Mouse (Mus musculus): ENCODE data around the gene Dydc2. TPM values are rescaled to one million over a fixed set of nuclear protein-coding genes. Genes with fewer than 3 reads are reported as not detected.

The Dydc2 gene
- polyA plus RNA-seq, 1 experiment from 2014 or later, result 0.28 TPM

DNA sequence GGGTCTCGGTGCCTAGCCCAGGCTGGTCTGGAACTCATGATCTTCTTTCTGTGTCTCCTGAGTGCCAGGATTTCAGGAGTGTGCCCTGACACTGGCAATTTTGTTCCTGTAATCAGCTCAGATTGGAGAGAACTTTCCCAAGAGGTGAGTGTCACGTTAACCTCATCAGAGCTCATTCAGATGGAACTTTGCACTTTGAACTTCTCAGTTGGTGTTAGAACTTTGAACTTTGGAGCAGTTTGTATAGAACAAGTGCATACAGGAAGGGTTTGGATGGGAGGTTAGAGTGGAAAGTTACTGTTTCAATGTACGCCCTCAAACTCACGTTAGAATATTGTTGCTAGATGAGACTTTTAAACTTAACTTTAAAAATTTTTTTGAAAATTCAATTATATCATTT, 39.7 kb downstream of the Dydc2 start:
- H3K9ac ChIP-seq (replicated peaks; ENCODE audit: low read length), result no peak overlapping the region
- WGBS, result 79% methylated on average over 4 of the region's 4 CpGs
- H3K4me1 ChIP-seq (ENCODE audit: control insufficient read depth, insufficient read depth, low read length), result no peaks in the 10 kb centered on the region
- DNase-seq, result no peak
- no peak overlapping the region for H3K4me2 ChIP-seq (ENCODE audit: low read length)
- no peaks in the 10 kb centered on the region for H3K27me3 ChIP-seq (ENCODE audit: control insufficient read depth, insufficient read depth, low read length)
- no peak overlapping the region for H3K27ac ChIP-seq (replicated peaks; ENCODE audit: low read depth, low read length)
- H3K9me3 ChIP-seq (ENCODE audit: control insufficient read depth, low read length), result no peaks in the 10 kb centered on the region
- no peaks in the 10 kb centered on the region for H3K36me3 ChIP-seq (ENCODE audit: control insufficient read depth, insufficient read depth, low read length)
- ATAC-seq (ENCODE audit: low FRiP score, low TSS enrichment), result no peak
- no peak overlapping the region for H3K4me3 ChIP-seq (replicated peaks; ENCODE audit: low read depth, low read length)

DNA sequence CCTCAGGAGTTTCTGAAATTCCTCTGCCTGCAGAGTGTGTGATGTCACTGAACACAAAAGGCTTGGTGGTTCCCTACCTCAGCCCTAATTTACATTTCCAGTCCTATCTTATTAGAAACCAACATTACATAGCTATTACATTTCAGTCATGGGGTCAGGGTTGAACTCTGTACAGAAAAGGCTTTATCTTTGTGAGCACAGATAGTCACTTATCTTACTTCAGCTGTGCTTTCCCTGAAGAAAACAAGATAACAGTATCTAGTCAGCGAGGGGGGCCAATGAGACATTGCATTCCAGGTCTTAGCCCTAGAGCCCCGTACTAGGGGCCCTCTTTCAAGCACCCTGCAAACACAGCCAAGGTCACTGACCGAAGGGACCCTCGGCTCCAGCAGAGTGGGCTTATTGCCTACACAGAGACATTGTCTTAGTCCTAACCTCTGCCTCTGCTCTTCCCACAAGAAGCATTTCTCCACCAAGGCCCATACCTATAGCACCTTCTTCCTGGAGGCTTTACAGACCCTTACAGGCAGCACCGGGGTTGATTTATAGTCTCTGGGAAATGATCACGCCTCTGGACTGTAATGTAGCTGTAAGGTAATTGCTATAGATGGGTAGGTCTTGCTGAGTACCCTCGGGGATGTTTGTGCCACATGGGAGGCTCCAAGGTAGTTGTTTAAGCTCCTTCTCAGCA, 43.3 kb downstream of the Dydc2 start:
- Histone ChIP-seq H3K4me3 (replicated peaks; ENCODE audit: low read depth, low read length) (no peak overlapping the region), H3K9me3 (ENCODE audit: control insufficient read depth, low read length) (no peaks in the 10 kb centered on the region), H3K4me2 (ENCODE audit: low read length) (no peak overlapping the region), H3K27ac (replicated peaks; ENCODE audit: low read depth, low read length) (no peak overlapping the region), H3K4me1 (ENCODE audit: control insufficient read depth, insufficient read depth, low read length) (no peaks in the 10 kb centered on the region), H3K36me3 (ENCODE audit: control insufficient read depth, insufficient read depth, low read length) (no peaks in the 10 kb centered on the region), H3K9ac (replicated peaks; ENCODE audit: low read length) (no peak overlapping the region), H3K27me3 (ENCODE audit: control insufficient read depth, insufficient read depth, low read length) (no peaks in the 10 kb centered on the region)
- DNase-seq (no peak), ATAC-seq (ENCODE audit: low FRiP score, low TSS enrichment) (no peak)
- WGBS, result 85% methylated on average over 7 of the region's 7 CpGs

DNA sequence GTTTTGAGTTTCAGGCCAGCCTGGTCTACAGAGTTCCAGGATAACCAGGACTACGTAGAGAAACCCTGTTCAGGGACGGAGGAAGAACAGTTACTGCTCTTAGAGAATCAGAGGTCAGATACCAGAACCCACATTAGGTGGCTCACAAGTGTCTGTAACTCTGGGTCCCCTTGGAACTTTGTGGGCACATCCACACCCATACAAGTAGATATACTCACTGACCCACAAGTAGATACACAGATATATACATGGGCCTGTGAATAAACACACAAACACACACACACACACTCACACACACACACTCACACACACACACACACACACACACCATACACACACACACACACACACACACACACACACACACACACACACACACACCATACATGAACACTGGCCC, 43.9 kb downstream of the Dydc2 start:
- no peak overlapping the region for H3K4me2 ChIP-seq (ENCODE audit: low read length)
- H3K36me3 ChIP-seq (ENCODE audit: control insufficient read depth, insufficient read depth, low read length), result no peaks in the 10 kb centered on the region
- no peaks in the 10 kb centered on the region for H3K27me3 ChIP-seq (ENCODE audit: control insufficient read depth, insufficient read depth, low read length)
- no peak overlapping the region for H3K4me3 ChIP-seq (replicated peaks; ENCODE audit: low read depth, low read length)
- ATAC-seq (ENCODE audit: low FRiP score, low TSS enrichment) (no peak), DNase-seq (no peak)
- H3K9me3 ChIP-seq (ENCODE audit: control insufficient read depth, low read length), result no peaks in the 10 kb centered on the region
- H3K27ac ChIP-seq (replicated peaks; ENCODE audit: low read depth, low read length), result no peak overlapping the region
- WGBS, result 94% methylated on average over 2 of the region's 2 CpGs
- H3K4me1 ChIP-seq (ENCODE audit: control insufficient read depth, insufficient read depth, low read length), result no peaks in the 10 kb centered on the region
- no peak overlapping the region for H3K9ac ChIP-seq (replicated peaks; ENCODE audit: low read length)

DNA sequence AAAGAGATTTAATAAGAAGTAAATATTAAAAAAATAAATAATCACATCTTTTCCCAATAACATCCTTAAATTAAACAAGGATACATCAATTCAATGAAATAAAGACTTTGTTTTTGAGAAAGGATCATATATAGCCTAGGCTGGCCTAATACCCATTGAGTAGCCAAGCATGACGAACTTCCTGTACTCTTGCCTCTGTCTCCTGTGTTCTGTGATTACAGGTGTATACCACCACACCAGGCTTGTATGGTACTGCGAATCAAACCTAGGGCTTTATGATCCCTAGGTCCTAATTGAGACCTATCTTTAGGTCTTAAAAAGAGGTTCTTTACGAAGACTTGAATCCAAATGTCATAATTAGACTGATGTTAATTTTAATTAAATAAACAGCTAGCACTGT, 47.8 kb downstream of the Dydc2 start:
- H3K27ac ChIP-seq (replicated peaks; ENCODE audit: low read depth, low read length), result no peak overlapping the region
- H3K4me2 ChIP-seq (ENCODE audit: low read length), result no peak overlapping the region
- no peak overlapping the region for H3K9ac ChIP-seq (replicated peaks; ENCODE audit: low read length)
- no peak overlapping the region for H3K4me3 ChIP-seq (replicated peaks; ENCODE audit: low read depth, low read length)
- WGBS, result 89% methylated on average over 3 of the region's 3 CpGs
- no peaks in the 10 kb centered on the region for H3K36me3 ChIP-seq (ENCODE audit: control insufficient read depth, insufficient read depth, low read length)
- H3K27me3 ChIP-seq (ENCODE audit: control insufficient read depth, insufficient read depth, low read length), result no peaks in the 10 kb centered on the region
- DNase-seq (no peak), ATAC-seq (ENCODE audit: low FRiP score, low TSS enrichment) (no peak)
- no peaks in the 10 kb centered on the region for H3K9me3 ChIP-seq (ENCODE audit: control insufficient read depth, low read length)
- H3K4me1 ChIP-seq (ENCODE audit: control insufficient read depth, insufficient read depth, low read length), result no peaks in the 10 kb centered on the region

DNA sequence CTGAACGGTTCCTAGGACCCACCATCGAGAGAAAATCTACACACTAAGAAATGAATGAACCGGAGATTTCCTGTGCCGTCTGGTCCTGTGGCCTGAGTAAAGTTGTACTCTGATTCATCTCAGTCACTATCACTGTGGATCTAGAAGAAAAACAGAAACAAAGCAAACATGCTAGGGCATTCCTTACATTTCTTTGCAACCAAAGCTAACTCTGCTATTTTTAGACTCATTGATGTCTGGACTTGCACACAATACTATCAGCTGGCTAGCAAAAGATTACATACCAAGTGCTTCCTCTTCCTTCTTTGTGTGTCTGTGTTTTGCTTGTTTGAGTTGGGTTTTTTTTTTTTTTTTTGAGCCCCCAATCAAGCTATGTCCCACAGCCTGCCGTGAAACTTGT, 51.5 kb downstream of the Dydc2 start:
- no peak overlapping the region for H3K27ac ChIP-seq (replicated peaks; ENCODE audit: low read depth, low read length)
- no peak overlapping the region for H3K4me2 ChIP-seq (ENCODE audit: low read length)
- WGBS, result 86% methylated on average over 5 of the region's 5 CpGs
- H3K4me3 ChIP-seq (replicated peaks; ENCODE audit: low read depth, low read length), result no peak overlapping the region
- no peak overlapping the region for H3K9ac ChIP-seq (replicated peaks; ENCODE audit: low read length)
- H3K27me3 ChIP-seq (ENCODE audit: control insufficient read depth, insufficient read depth, low read length), result no peaks in the 10 kb centered on the region
- H3K36me3 ChIP-seq (ENCODE audit: control insufficient read depth, insufficient read depth, low read length), result no peaks in the 10 kb centered on the region
- peaks cover 4% of the 10 kb centered on the region for H3K4me1 ChIP-seq (ENCODE audit: control insufficient read depth, insufficient read depth, low read length)
- ATAC-seq (ENCODE audit: low FRiP score, low TSS enrichment) (no peak), DNase-seq (no peak)
- H3K9me3 ChIP-seq (ENCODE audit: control insufficient read depth, low read length), result no peaks in the 10 kb centered on the region

DNA sequence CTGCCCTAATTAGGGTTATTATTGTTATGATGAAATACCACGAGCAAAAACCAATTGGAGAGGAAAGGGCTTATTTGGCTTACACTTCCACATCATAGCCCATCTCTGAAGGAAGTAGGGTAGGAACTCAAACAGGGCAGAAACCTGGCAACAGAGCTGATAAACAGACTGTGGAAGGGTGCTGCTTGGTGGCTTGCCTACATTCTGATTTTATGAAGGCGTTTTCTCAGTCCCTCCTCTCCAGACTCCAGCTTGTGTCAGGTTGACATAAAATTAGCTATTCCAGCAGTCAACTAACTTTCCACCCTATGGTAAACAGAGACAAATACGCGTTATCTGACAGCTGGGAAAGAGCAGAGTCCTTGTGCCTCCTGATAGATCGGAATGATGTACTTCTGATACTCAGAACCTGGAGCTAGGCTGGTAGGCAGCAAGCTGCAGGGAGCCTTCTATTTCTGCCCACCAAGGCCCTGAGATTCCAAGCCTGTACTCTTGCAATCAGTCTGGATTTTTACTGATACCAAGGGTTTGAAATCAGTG, 54.2 kb downstream of the Dydc2 start:
- Histone ChIP-seq H3K4me1 (ENCODE audit: control insufficient read depth, insufficient read depth, low read length) (peaks cover 4% of the 10 kb centered on the region), H3K27me3 (ENCODE audit: control insufficient read depth, insufficient read depth, low read length) (no peaks in the 10 kb centered on the region), H3K9ac (replicated peaks; ENCODE audit: low read length) (no peak overlapping the region), H3K36me3 (ENCODE audit: control insufficient read depth, insufficient read depth, low read length) (no peaks in the 10 kb centered on the region), H3K9me3 (ENCODE audit: control insufficient read depth, low read length) (no peaks in the 10 kb centered on the region), H3K4me2 (ENCODE audit: low read length) (no peak overlapping the region), H3K4me3 (replicated peaks; ENCODE audit: low read depth, low read length) (no peak overlapping the region), H3K27ac (replicated peaks; ENCODE audit: low read depth, low read length) (no peak overlapping the region)
- DNase-seq (no peak), ATAC-seq (ENCODE audit: low FRiP score, low TSS enrichment) (no peak)
- WGBS, result 81% methylated on average over 5 of the region's 5 CpGs

DNA sequence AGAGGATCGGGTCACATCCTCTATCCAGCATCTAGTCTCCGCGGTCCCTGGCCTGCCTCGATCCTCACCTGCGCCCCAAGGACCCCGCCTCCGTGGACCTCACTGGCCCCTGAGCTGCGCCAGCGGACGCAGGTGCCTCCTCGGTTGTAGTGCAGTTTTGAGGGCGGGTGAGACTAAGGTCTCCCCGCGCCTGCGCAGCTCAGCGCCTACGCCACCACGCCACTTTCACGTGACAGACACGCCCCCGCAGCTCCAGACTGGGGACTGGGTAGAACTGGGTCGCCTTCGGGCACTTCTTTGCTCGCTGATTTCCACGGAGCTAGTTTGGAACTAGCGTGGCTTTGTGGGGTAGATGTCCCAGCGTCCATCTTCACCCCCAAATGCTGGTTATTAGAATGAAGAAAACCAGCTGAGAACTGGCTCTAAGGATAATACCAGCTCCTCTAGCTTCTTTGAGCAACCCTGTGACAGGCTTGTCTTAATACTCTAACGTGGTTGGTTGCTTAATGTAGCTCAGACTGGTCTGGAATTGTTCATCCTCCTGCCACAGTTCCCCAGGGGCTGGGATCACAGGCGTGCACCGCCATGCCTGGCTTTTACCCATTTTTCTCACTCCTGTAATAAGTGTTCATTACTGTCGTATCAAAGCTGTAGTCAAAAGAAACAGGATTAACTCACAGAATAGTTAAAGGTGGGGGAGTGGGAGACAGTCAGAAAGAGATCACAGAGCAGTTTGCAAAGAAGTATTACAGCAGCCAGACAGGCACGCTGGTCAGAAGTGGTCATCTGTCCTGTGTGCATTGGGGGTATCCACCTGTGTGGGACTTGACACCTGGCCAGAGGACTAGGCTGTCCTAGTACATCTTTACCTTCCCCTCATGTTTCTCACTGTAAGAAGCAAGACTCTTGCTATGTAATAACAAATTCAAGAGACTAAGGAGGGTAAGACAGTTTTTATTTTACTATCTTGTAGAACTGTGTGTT, 55.1 kb downstream of the Dydc2 start, which contains the start of gene Fam213a:
Fam213a (minus strand) TSS at position 159 of the 984 bp plus-strand sequence.
- Histone ChIP-seq H3K4me3 (replicated peaks; ENCODE audit: low read depth, low read length) (peak within 1 kb of the TSS; percentile 63), H3K4me2 (ENCODE audit: low read length) (peak within 1 kb of the TSS; percentile 69), H3K36me3 (ENCODE audit: control insufficient read depth, insufficient read depth, low read length) (no peaks in the 10 kb centered on the region), H3K27ac (replicated peaks; ENCODE audit: low read depth, low read length) (peak within 1 kb of the TSS; percentile 83), H3K27me3 (ENCODE audit: control insufficient read depth, insufficient read depth, low read length) (no peaks in the 10 kb centered on the region), H3K9ac (replicated peaks; ENCODE audit: low read length) (peak within 1 kb of the TSS; percentile 91), H3K9me3 (ENCODE audit: control insufficient read depth, low read length) (no peaks in the 10 kb centered on the region), H3K4me1 (ENCODE audit: control insufficient read depth, insufficient read depth, low read length) (peaks cover 4% of the 10 kb centered on the region)
- ATAC-seq (ENCODE audit: low FRiP score, low TSS enrichment), result peak; percentile 98
- 2% methylated on average over 32 of the region's 32 CpGs for WGBS
- peak; percentile 97 for DNase-seq

DNA sequence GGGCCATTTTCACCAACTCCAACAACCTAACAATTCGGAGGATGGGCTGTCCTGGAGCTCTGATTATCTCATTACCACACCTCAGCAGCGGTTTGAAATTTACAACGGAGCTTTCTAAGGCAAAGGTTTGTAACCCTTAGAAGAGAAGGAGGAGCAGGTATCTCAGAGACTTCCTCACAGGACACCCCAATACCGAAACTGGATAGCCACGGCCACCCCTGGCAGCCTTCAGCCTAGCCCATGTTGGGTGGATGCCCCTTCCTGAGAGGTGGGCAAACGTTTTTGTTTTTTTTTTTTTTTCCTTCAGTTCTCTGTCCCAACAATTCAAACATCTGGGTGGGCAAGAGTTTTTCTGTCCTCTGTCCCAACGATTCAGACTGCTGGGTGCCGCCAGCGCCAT, 55.9 kb downstream of the Dydc2 start:
- DNase-seq (peak; percentile 25), ATAC-seq (ENCODE audit: low FRiP score, low TSS enrichment) (0 out of 2 replicates have a peak, but pooled peaks have one; percentile 1)
- Histone ChIP-seq H3K36me3 (ENCODE audit: control insufficient read depth, insufficient read depth, low read length) (no peaks in the 10 kb centered on the region), H3K27me3 (ENCODE audit: control insufficient read depth, insufficient read depth, low read length) (no peaks in the 10 kb centered on the region), H3K27ac (replicated peaks; ENCODE audit: low read depth, low read length) (peak overlapping the region; percentile 83), H3K4me3 (replicated peaks; ENCODE audit: low read depth, low read length) (peak overlapping the region; percentile 63), H3K4me2 (ENCODE audit: low read length) (peak overlapping the region; percentile 69), H3K9me3 (ENCODE audit: control insufficient read depth, low read length) (no peaks in the 10 kb centered on the region), H3K9ac (replicated peaks; ENCODE audit: low read length) (peak overlapping the region; percentile 91), H3K4me1 (ENCODE audit: control insufficient read depth, insufficient read depth, low read length) (peaks cover 4% of the 10 kb centered on the region)
- WGBS, result 22% methylated on average over 9 of the region's 9 CpGs
